Mouse (Mus musculus): ENCODE measurements around the gene Ttc39d. TPM values are rescaled to one million over a fixed set of nuclear protein-coding genes. Genes with fewer than 3 reads are reported as not detected.
A peak's percentile ranks its signal among the peaks of the same experiment; 100 is the strongest.

The Ttc39d gene
- polyA plus RNA-seq (2014; fragmentation: Nextera tagmentation; extraction: Ambion mirVana): 0.24 TPM in 1 of 2 replicates, not detected in the other

GRCm38 (mm10) chr17:80206671-80207581 lies at the start of gene Ttc39d, which contains the start of gene Srsf7:
Ttc39d (plus strand) TSS chr17:80207460.
Srsf7 (minus strand) TSS chr17:80207307.
- Histone ChIP-seq H3K9me3 (replicated peaks; ENCODE audit: control insufficient read depth, low read length) (no peaks in the 10 kb centered on the region), H3K36me3 (ENCODE audit: control insufficient read depth, insufficient read depth, low read length) (peaks cover 10% of the 10 kb centered on the region), H3K4me3 (ENCODE audit: low read depth, low read length) (peak within 1 kb of the TSS; percentile 80), H3K9ac (ENCODE audit: low read depth, low read length) (peak within 1 kb of the TSS; percentile 99), H3K27me3 (ENCODE audit: control insufficient read depth, insufficient read depth, low read length) (no peaks in the 10 kb centered on the region), H3K4me2 (peak within 1 kb of the TSS; percentile 87), H3K27ac (ENCODE audit: low read depth, low read length) (peak within 1 kb of the TSS; percentile 99), H3K4me1 (ENCODE audit: control insufficient read depth, insufficient read depth, low read length) (peaks cover 3% of the 10 kb centered on the region; the same call in 1 of the 2 replicates)
- peak; percentile 92 for ATAC-seq (replicated peaks; ENCODE audit: insufficient number of reproducible peaks, low FRiP score, low TSS enrichment)
- under 1% methylated on average over 92 of the region's 95 CpGs for WGBS (ENCODE audit: insufficient replicate concordance)

- Histone ChIP-seq H3K4me2 (no peak overlapping the region), H3K27me3 (ENCODE audit: control insufficient read depth, insufficient read depth, low read length) (no peaks in the 10 kb centered on the region), H3K4me3 (ENCODE audit: low read depth, low read length) (no peak overlapping the region), H3K9me3 (replicated peaks; ENCODE audit: control insufficient read depth, low read length) (no peaks in the 10 kb centered on the region), H3K9ac (ENCODE audit: low read depth, low read length) (no peak overlapping the region), H3K36me3 (ENCODE audit: control insufficient read depth, insufficient read depth, low read length) (no peaks in the 10 kb centered on the region), H3K4me1 (ENCODE audit: control insufficient read depth, insufficient read depth, low read length) (0 out of 2 replicates have a peak, but pooled peaks cover 4% of the 10 kb centered on the region), H3K27ac (ENCODE audit: low read depth, low read length) (no peak overlapping the region)
- 79% methylated on average over 6 of the region's 6 CpGs for WGBS (ENCODE audit: insufficient replicate concordance)
- no peak for ATAC-seq (replicated peaks; ENCODE audit: insufficient number of reproducible peaks, low FRiP score, low TSS enrichment)
Observed at GRCm38 (mm10) chr17:80157489-80157888, 49.8 kb upstream of the Ttc39d start.

- ATAC-seq (replicated peaks; ENCODE audit: insufficient number of reproducible peaks, low FRiP score, low TSS enrichment): no peak
- Histone ChIP-seq H3K36me3 (ENCODE audit: control insufficient read depth, insufficient read depth, low read length) (no peaks in the 10 kb centered on the region), H3K27ac (ENCODE audit: low read depth, low read length) (no peak overlapping the region), H3K27me3 (ENCODE audit: control insufficient read depth, insufficient read depth, low read length) (no peaks in the 10 kb centered on the region), H3K4me1 (ENCODE audit: control insufficient read depth, insufficient read depth, low read length) (0 out of 2 replicates have a peak, but pooled peaks cover 4% of the 10 kb centered on the region), H3K9me3 (replicated peaks; ENCODE audit: control insufficient read depth, low read length) (no peaks in the 10 kb centered on the region), H3K9ac (ENCODE audit: low read depth, low read length) (no peak overlapping the region), H3K4me3 (ENCODE audit: low read depth, low read length) (no peak overlapping the region), H3K4me2 (no peak overlapping the region)
- 63% methylated on average over 5 of the region's 5 CpGs for WGBS (ENCODE audit: insufficient replicate concordance)
Observed at GRCm38 (mm10) chr17:80160454-80160853, 46.8 kb upstream of the Ttc39d start.

GRCm38 (mm10) chr17:80163991-80164390 lies 43.3 kb upstream of the Ttc39d start:
- Histone ChIP-seq H3K9me3 (replicated peaks; ENCODE audit: control insufficient read depth, low read length) (no peaks in the 10 kb centered on the region), H3K9ac (ENCODE audit: low read depth, low read length) (no peak overlapping the region), H3K27me3 (ENCODE audit: control insufficient read depth, insufficient read depth, low read length) (no peaks in the 10 kb centered on the region), H3K4me2 (no peak overlapping the region), H3K4me3 (ENCODE audit: low read depth, low read length) (no peak overlapping the region), H3K27ac (ENCODE audit: low read depth, low read length) (no peak overlapping the region), H3K4me1 (ENCODE audit: control insufficient read depth, insufficient read depth, low read length) (peaks cover 20% of the 10 kb centered on the region; the same call in 1 of the 2 replicates), H3K36me3 (ENCODE audit: control insufficient read depth, insufficient read depth, low read length) (no peaks in the 10 kb centered on the region)
- 76% methylated on average over 8 of the region's 8 CpGs for WGBS (ENCODE audit: insufficient replicate concordance)
- ATAC-seq (replicated peaks; ENCODE audit: insufficient number of reproducible peaks, low FRiP score, low TSS enrichment): no peak

GRCm38 (mm10) chr17:80165741-80166140 lies 41.5 kb upstream of the Ttc39d start:
- H3K4me2 ChIP-seq: no peak overlapping the region
- H3K9me3 ChIP-seq (replicated peaks; ENCODE audit: control insufficient read depth, low read length): no peaks in the 10 kb centered on the region
- 48% methylated on average over 6 of the region's 6 CpGs for WGBS (ENCODE audit: insufficient replicate concordance)
- H3K27ac ChIP-seq (ENCODE audit: low read depth, low read length): no peak overlapping the region
- peaks cover 20% of the 10 kb centered on the region; the same call in 1 of the 2 replicates for H3K4me1 ChIP-seq (ENCODE audit: control insufficient read depth, insufficient read depth, low read length)
- H3K36me3 ChIP-seq (ENCODE audit: control insufficient read depth, insufficient read depth, low read length): no peaks in the 10 kb centered on the region
- no peaks in the 10 kb centered on the region for H3K27me3 ChIP-seq (ENCODE audit: control insufficient read depth, insufficient read depth, low read length)
- no peak overlapping the region for H3K4me3 ChIP-seq (ENCODE audit: low read depth, low read length)
- ATAC-seq (replicated peaks; ENCODE audit: insufficient number of reproducible peaks, low FRiP score, low TSS enrichment): no peak
- H3K9ac ChIP-seq (ENCODE audit: low read depth, low read length): no peak overlapping the region

- H3K27ac ChIP-seq (ENCODE audit: low read depth, low read length): no peak overlapping the region
- WGBS (ENCODE audit: insufficient replicate concordance): 81% methylated on average over 6 of the region's 6 CpGs
- ATAC-seq (replicated peaks; ENCODE audit: insufficient number of reproducible peaks, low FRiP score, low TSS enrichment): no peak
Observed at GRCm38 (mm10) chr17:80166346-80166745, 40.9 kb upstream of the Ttc39d start.

GRCm38 (mm10) chr17:80167436-80167835 lies 39.8 kb upstream of the Ttc39d start:
- H3K4me3 ChIP-seq (ENCODE audit: low read depth, low read length): no peak overlapping the region
- H3K27ac ChIP-seq (ENCODE audit: low read depth, low read length): no peak overlapping the region
- 67% methylated on average over 4 of the region's 4 CpGs for WGBS (ENCODE audit: insufficient replicate concordance)
- H3K4me2 ChIP-seq: no peak overlapping the region
- no peaks in the 10 kb centered on the region for H3K27me3 ChIP-seq (ENCODE audit: control insufficient read depth, insufficient read depth, low read length)
- no peak overlapping the region for H3K9ac ChIP-seq (ENCODE audit: low read depth, low read length)
- H3K36me3 ChIP-seq (ENCODE audit: control insufficient read depth, insufficient read depth, low read length): no peaks in the 10 kb centered on the region
- ATAC-seq (replicated peaks; ENCODE audit: insufficient number of reproducible peaks, low FRiP score, low TSS enrichment): no peak
- no peaks in the 10 kb centered on the region for H3K9me3 ChIP-seq (replicated peaks; ENCODE audit: control insufficient read depth, low read length)
- H3K4me1 ChIP-seq (ENCODE audit: control insufficient read depth, insufficient read depth, low read length): peaks cover 16% of the 10 kb centered on the region; the same call in 1 of the 2 replicates

More at GRCm38 (mm10) chr17:80166346-80166745, 40.9 kb upstream of the Ttc39d start:
- Histone ChIP-seq H3K9ac (ENCODE audit: low read depth, low read length) (no peak overlapping the region), H3K27me3 (ENCODE audit: control insufficient read depth, insufficient read depth, low read length) (no peaks in the 10 kb centered on the region), H3K4me2 (no peak overlapping the region), H3K4me1 (ENCODE audit: control insufficient read depth, insufficient read depth, low read length) (peaks cover 19% of the 10 kb centered on the region; the same call in 1 of the 2 replicates), H3K9me3 (replicated peaks; ENCODE audit: control insufficient read depth, low read length) (no peaks in the 10 kb centered on the region), H3K36me3 (ENCODE audit: control insufficient read depth, insufficient read depth, low read length) (no peaks in the 10 kb centered on the region), H3K4me3 (ENCODE audit: low read depth, low read length) (no peak overlapping the region)

- no peak for ATAC-seq (replicated peaks; ENCODE audit: insufficient number of reproducible peaks, low FRiP score, low TSS enrichment)
- H3K4me2 ChIP-seq: peak overlapping the region; percentile 50
- WGBS (ENCODE audit: insufficient replicate concordance): 39% methylated on average over 7 of the region's 7 CpGs
- no peak overlapping the region for H3K9ac ChIP-seq (ENCODE audit: low read depth, low read length)
- H3K9me3 ChIP-seq (replicated peaks; ENCODE audit: control insufficient read depth, low read length): no peaks in the 10 kb centered on the region
- no peak overlapping the region for H3K27ac ChIP-seq (ENCODE audit: low read depth, low read length)
- no peak overlapping the region for H3K4me3 ChIP-seq (ENCODE audit: low read depth, low read length)
- peaks cover 16% of the 10 kb centered on the region; the same call in 1 of the 2 replicates for H3K4me1 ChIP-seq (ENCODE audit: control insufficient read depth, insufficient read depth, low read length)
- H3K36me3 ChIP-seq (ENCODE audit: control insufficient read depth, insufficient read depth, low read length): no peaks in the 10 kb centered on the region
- H3K27me3 ChIP-seq (ENCODE audit: control insufficient read depth, insufficient read depth, low read length): no peaks in the 10 kb centered on the region
Observed at GRCm38 (mm10) chr17:80167851-80168251, 39.4 kb upstream of the Ttc39d start.

Data from heart, embryonic 11.5 days (tissue).